Mouse (Mus musculus): Measurements from ENCODE around the gene Mbtps1. TPM values are rescaled to one million over a fixed set of nuclear protein-coding genes. Genes with fewer than 3 reads are reported as not detected.

Gene Mbtps1
- polyA plus RNA-seq, 1 experiment from 2014 or later = 110 TPM

GRCm38 (mm10) chr8:119520102-119520501 is 38.4 kb downstream of the Mbtps1 start:
- Histone ChIP-seq H3K4me3 (no peak overlapping the region), H3K27ac (replicated peaks) (no peak overlapping the region), H3K9me3 (no peaks in the 10 kb centered on the region), H3K36me3 (peaks cover 97% of the 10 kb centered on the region), H3K27me3 (no peaks in the 10 kb centered on the region), H3K9ac (replicated peaks) (no peak overlapping the region), H3K4me1 (peaks cover 13% of the 10 kb centered on the region), H3K4me2 (replicated peaks) (no peak overlapping the region)
- no peak for ATAC-seq (ENCODE audit: low FRiP score, low read depth)
- WGBS = 73% methylated on average over 7 of the region's 7 CpGs

GRCm38 (mm10) chr8:119516674-119517073 is 41.9 kb downstream of the Mbtps1 start:
- WGBS = 65% methylated on average over 5 of the region's 5 CpGs
- Histone ChIP-seq H3K4me3 (no peak overlapping the region), H3K27me3 (no peaks in the 10 kb centered on the region), H3K27ac (replicated peaks) (peak overlapping the region; percentile 36; the same call in 1 of the 2 replicates), H3K9me3 (no peaks in the 10 kb centered on the region), H3K4me2 (replicated peaks) (no peak overlapping the region), H3K36me3 (peaks cover 98% of the 10 kb centered on the region), H3K4me1 (peaks cover 14% of the 10 kb centered on the region), H3K9ac (replicated peaks) (no peak overlapping the region)
- ATAC-seq (ENCODE audit: low FRiP score, low read depth) = no peak

GRCm38 (mm10) chr8:119515767-119516166 is 42.8 kb downstream of the Mbtps1 start:
- Histone ChIP-seq H3K4me2 (replicated peaks) (no peak overlapping the region), H3K9ac (replicated peaks) (no peak overlapping the region), H3K4me3 (no peak overlapping the region), H3K4me1 (peaks cover 14% of the 10 kb centered on the region), H3K27ac (replicated peaks) (peak overlapping the region; percentile 39; the same call in 1 of the 2 replicates), H3K36me3 (peaks cover 98% of the 10 kb centered on the region), H3K27me3 (no peaks in the 10 kb centered on the region), H3K9me3 (no peaks in the 10 kb centered on the region)
- ATAC-seq (ENCODE audit: low FRiP score, low read depth) = no peak
- WGBS = 33% methylated on average over 3 of the region's 3 CpGs

DNA sequence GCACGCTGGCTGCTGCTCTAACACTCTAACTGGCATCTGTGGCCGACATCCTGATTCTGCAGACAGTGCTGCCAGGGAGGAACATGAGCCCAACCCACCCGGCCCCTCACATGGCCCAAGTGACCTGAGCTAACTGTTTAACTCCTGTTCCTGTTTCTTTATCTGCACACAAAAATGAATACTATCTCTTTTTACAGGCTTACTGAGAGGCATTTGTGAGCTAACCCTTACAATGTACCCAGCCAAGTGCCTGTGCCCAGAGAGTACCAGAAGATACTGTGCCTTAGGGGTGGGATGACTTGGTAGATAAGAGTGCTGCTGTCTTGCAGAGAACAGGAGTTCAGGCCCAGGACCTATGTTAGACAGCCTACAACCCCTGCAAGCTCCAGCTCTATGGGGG is 43.6 kb downstream of the Mbtps1 start:
- no peak for ATAC-seq (ENCODE audit: low FRiP score, low read depth)
- H3K27ac ChIP-seq (replicated peaks) = peak overlapping the region; percentile 39; the same call in 1 of the 2 replicates
- H3K9ac ChIP-seq (replicated peaks) = no peak overlapping the region
- WGBS = 89% methylated on average over 3 of the region's 3 CpGs
- no peaks in the 10 kb centered on the region for H3K9me3 ChIP-seq
- H3K27me3 ChIP-seq = no peaks in the 10 kb centered on the region
- no peak overlapping the region for H3K4me2 ChIP-seq (replicated peaks)
- H3K4me1 ChIP-seq = peaks cover 14% of the 10 kb centered on the region
- peaks cover 98% of the 10 kb centered on the region for H3K36me3 ChIP-seq
- no peak overlapping the region for H3K4me3 ChIP-seq

DNA sequence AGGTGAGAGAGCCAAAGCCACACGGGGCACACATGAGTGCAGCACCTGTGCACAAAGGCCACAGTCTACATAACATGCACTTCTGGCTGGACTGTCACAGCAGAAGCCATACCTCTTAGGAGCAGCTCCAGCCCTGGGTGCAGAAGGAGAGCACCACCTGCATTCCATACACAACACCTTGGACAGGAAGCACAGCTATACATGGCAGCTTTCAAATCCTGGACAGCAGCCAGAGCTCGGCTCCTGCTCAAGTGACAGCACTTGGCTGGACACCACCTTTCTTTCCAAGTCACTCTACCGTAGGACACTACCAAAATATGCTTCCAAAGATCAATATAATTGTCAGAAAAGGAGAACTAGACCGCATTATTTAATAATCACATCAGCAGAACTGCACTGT is 45.1 kb downstream of the Mbtps1 start:
- WGBS = 96% methylated on average over 4 of the region's 4 CpGs
- Histone ChIP-seq H3K9me3 (no peaks in the 10 kb centered on the region), H3K4me1 (peaks cover 14% of the 10 kb centered on the region), H3K36me3 (peaks cover 98% of the 10 kb centered on the region), H3K4me3 (no peak overlapping the region), H3K9ac (replicated peaks) (no peak overlapping the region), H3K4me2 (replicated peaks) (no peak overlapping the region), H3K27me3 (no peaks in the 10 kb centered on the region), H3K27ac (replicated peaks) (no peak overlapping the region)
- ATAC-seq (ENCODE audit: low FRiP score, low read depth) = no peak

DNA sequence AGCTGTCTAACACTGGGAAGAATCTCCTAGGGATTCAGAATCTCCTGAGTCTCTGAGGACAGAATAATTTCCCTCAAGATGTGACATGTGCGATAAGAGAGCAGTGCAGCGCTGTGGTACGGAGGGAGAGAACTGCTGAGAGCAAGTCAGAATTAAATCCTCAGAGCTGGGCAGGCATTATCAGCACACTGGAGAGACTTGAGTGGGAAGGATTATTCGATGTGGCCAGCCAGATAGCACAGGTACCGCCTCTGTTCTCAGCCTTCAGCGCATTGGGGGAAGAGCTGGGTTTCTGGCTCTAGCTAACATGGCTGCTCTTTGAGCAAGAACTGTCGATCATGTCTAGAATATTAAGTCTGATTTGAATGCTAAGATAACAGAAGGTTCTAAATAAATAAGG is 46.8 kb downstream of the Mbtps1 start:
- Histone ChIP-seq H3K27me3 (no peaks in the 10 kb centered on the region), H3K36me3 (peaks cover 94% of the 10 kb centered on the region), H3K9ac (replicated peaks) (no peak overlapping the region), H3K9me3 (no peaks in the 10 kb centered on the region), H3K4me2 (replicated peaks) (no peak overlapping the region), H3K4me1 (peaks cover 14% of the 10 kb centered on the region), H3K4me3 (no peak overlapping the region), H3K27ac (replicated peaks) (peak overlapping the region; percentile 46)
- no peak for ATAC-seq (ENCODE audit: low FRiP score, low read depth)
- 88% methylated on average over 7 of the region's 7 CpGs for whole genome bisulfite sequencing

DNA sequence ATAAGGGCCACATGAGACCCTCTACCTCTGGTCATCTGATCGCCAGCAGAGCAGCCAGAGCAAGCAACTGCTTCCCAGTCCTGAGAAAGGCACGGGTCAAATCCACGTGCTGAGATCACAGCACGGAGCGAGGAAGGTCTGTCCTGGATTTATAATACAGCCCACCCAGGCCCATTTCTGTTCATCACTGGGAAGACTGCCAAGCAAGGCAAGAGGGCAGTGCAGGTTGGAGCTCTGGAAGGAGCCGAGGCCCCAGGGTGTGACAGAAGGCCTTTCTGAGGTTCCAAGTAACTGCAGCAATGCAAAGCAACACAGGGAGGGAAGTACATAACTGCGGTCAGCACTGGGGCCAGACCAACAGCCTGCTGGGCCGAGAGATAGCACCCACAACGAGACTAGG is 48.1 kb downstream of the Mbtps1 start:
- Histone ChIP-seq H3K27ac (replicated peaks) (no peak overlapping the region), H3K27me3 (no peaks in the 10 kb centered on the region), H3K9ac (replicated peaks) (no peak overlapping the region), H3K4me3 (no peak overlapping the region), H3K4me2 (replicated peaks) (no peak overlapping the region), H3K9me3 (no peaks in the 10 kb centered on the region), H3K4me1 (peaks cover 13% of the 10 kb centered on the region), H3K36me3 (peaks cover 90% of the 10 kb centered on the region)
- no peak for ATAC-seq (ENCODE audit: low FRiP score, low read depth)
- 94% methylated on average over 9 of the region's 9 CpGs for WGBS

- H3K9ac ChIP-seq (replicated peaks) = no peak overlapping the region
- H3K27ac ChIP-seq (replicated peaks) = no peak overlapping the region
- peaks cover 50% of the 10 kb centered on the region for H3K36me3 ChIP-seq
- WGBS = 85% methylated on average over 8 of the region's 8 CpGs
- no peak overlapping the region for H3K4me3 ChIP-seq
- H3K27me3 ChIP-seq = no peaks in the 10 kb centered on the region; the same call in 1 of the 2 replicates
- H3K4me1 ChIP-seq = peaks cover 47% of the 10 kb centered on the region
- no peak for ATAC-seq (ENCODE audit: low FRiP score, low read depth)
- H3K9me3 ChIP-seq = no peaks in the 10 kb centered on the region
- H3K4me2 ChIP-seq (replicated peaks) = no peak overlapping the region
Observed at GRCm38 (mm10) chr8:119506106-119506505, 52.4 kb downstream of the Mbtps1 start.

- WGBS = 15% methylated on average over 9 of the region's 9 CpGs
- no peak for ATAC-seq (ENCODE audit: low FRiP score, low read depth)
- H3K27ac ChIP-seq (replicated peaks) = peak overlapping the region; percentile 35; the same call in 1 of the 2 replicates
Observed at GRCm38 (mm10) chr8:119505488-119505887, 53.0 kb downstream of the Mbtps1 start.

DNA sequence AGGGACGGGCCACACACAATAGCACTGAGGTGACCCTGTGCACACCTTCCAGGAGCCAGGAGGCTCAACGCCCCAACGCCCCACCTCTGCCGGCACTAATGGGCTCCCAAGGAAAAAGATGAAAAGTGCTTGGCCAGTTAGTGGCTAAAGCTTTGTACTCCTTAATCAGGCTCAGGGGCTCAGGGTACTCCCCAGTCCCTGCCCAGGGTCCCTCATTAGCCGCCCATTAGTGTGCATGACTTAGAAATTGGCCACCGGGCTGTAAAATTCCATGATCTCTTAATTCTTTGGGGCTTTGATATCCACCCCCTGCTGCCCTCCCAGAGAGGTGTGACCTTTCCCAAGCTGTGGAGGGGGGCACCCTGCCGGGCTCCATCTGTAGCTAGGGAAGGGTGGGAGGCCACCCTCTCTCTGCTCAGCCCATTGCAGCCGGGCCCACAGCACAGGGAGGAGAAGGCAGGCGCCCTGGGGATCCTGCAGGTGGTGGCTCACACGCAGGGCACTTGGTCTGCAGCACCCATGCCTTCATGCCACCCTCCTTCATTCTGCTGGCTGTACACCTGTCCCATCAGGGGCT is 55.3 kb downstream of the Mbtps1 start:
- Histone ChIP-seq H3K36me3 (peaks cover 22% of the 10 kb centered on the region), H3K4me3 (no peak overlapping the region), H3K4me2 (replicated peaks) (no peak overlapping the region), H3K9me3 (no peaks in the 10 kb centered on the region), H3K9ac (replicated peaks) (no peak overlapping the region), H3K27me3 (no peaks in the 10 kb centered on the region; the same call in 1 of the 2 replicates), H3K27ac (replicated peaks) (no peak overlapping the region), H3K4me1 (peaks cover 50% of the 10 kb centered on the region)
- ATAC-seq (ENCODE audit: low FRiP score, low read depth) = peak; percentile 42; the same call in 1 of the 2 replicates
- WGBS = 35% methylated on average over 10 of the region's 10 CpGs

More at GRCm38 (mm10) chr8:119505488-119505887, 53.0 kb downstream of the Mbtps1 start:
- H3K9ac ChIP-seq (replicated peaks) = no peak overlapping the region
- no peaks in the 10 kb centered on the region for H3K9me3 ChIP-seq
- H3K4me2 ChIP-seq (replicated peaks) = no peak overlapping the region
- H3K4me3 ChIP-seq = no peak overlapping the region
- peaks cover 48% of the 10 kb centered on the region for H3K4me1 ChIP-seq
- H3K27me3 ChIP-seq = no peaks in the 10 kb centered on the region; the same call in 1 of the 2 replicates
- H3K36me3 ChIP-seq = peaks cover 44% of the 10 kb centered on the region

- Histone ChIP-seq H3K4me1 (peaks cover 56% of the 10 kb centered on the region), H3K9ac (replicated peaks) (no peak overlapping the region), H3K4me3 (no peak overlapping the region), H3K36me3 (peaks cover 12% of the 10 kb centered on the region; the same call in 1 of the 2 replicates), H3K27ac (replicated peaks) (no peak overlapping the region), H3K4me2 (replicated peaks) (no peak overlapping the region), H3K27me3 (peaks cover 4% of the 10 kb centered on the region; the same call in 1 of the 2 replicates), H3K9me3 (no peaks in the 10 kb centered on the region)
- WGBS = 64% methylated on average over 4 of the region's 4 CpGs
- ATAC-seq (ENCODE audit: low FRiP score, low read depth) = no peak
Observed at GRCm38 (mm10) chr8:119502111-119502510, 56.4 kb downstream of the Mbtps1 start.

DNA sequence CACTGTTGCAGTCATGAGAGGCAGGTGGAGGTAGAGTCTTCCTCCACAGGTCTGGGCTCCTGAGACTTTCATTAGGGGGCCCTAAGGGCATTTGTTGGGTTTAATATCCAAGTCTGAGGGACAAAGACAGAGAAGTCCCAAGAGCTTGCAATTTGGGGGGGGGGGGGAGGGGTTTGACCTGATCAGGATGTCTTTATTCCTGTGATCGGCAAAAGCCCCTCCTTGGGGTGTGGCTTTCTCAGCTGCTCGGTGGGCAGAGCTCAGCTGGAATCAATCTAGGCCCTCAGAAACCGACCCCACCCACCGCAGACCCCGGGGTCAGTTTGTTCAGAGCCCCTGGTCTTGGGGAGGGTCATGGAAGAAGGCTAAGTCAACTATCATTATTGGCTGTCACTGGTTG is 56.9 kb downstream of the Mbtps1 start, which contains the start of gene Slc38a8:
Slc38a8 (minus strand) TSS at position 101 of the 400 bp plus-strand sequence.
- Histone ChIP-seq H3K36me3 (0 out of 2 replicates have a peak, but pooled peaks cover 10% of the 10 kb centered on the region), H3K4me2 (replicated peaks) (no peak within 1 kb of the TSS), H3K4me1 (peaks cover 58% of the 10 kb centered on the region), H3K9ac (replicated peaks) (no peak within 1 kb of the TSS), H3K27me3 (peaks cover 6% of the 10 kb centered on the region; the same call in 1 of the 2 replicates), H3K4me3 (no peak within 1 kb of the TSS), H3K9me3 (no peaks in the 10 kb centered on the region), H3K27ac (replicated peaks) (no peak within 1 kb of the TSS)
- no peak for ATAC-seq (ENCODE audit: low FRiP score, low read depth)
- 37% methylated on average over 5 of the region's 5 CpGs for WGBS

Data from midbrain, embryonic 12.5 days (tissue).